Mouse (Mus musculus): ENCODE results near the gene Gpr1. TPM values are rescaled to one million over a fixed set of nuclear protein-coding genes. Genes with fewer than 3 reads are reported as not detected.
A peak's percentile ranks its signal among the peaks of the same experiment; 100 is the strongest.
"Not testable (repeated sequence)": the region's sequence is repeated elsewhere in the genome, so short reads cannot be mapped to it uniquely, and the experiment has no call there.

Gpr1 gene
- total and polyA plus RNA-seq, 3 experiments: not detected

DNA sequence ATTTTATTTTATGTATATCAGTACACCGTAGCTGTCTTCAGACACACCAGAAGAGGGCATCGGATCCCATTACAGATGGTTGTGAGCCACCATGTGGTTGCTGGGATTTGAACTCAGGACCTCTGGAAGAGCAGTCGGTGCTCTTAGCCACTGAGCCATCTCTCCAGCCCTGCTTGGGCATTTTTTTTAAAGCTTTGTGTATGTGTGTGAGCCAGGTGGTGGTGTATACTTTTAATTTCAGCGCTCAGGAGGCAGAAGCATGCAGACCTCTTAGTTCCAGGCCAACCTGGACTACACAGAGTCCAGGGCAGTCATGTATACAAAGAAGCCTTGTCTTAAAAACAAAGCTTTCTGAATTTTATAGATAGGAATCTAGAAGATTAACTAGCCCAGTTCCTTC lies 33.8 kb downstream of the Gpr1 start:
- peaks cover 29 to 50% of the 10 kb centered on the region in 2 experiments for H3K36me3 ChIP-seq (replicated peaks in 1 of 2; ENCODE audit: control insufficient read depth in 1 of 2, insufficient read depth in 1 of 2, low read length in 1 of 2)

DNA sequence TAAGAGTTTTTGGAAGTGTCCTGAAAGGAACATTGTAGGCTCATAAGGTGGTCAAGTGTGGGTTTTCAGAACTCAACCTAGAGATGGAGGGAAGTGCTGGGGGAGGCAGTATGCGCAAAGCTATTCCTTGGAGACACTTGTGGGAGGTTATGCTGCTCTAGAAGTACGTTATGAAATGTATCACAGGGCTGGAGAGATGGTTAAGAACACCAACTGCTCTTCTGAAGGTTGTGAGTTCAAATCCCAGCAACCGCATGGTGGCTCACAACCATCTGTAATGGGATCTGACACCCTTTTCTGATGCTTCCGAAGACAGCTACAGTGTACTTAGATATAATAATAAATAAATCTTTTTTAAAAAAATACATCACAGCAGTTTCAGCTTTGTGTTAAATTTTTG lies 34.2 kb downstream of the Gpr1 start:
- Histone ChIP-seq H3K9me3 (replicated peaks; ENCODE audit: low read length) (no peaks in the 10 kb centered on the region), H3K9ac (ENCODE audit: insufficient read depth, low read depth) (no peak overlapping the region), H3K79me2 (replicated peaks; ENCODE audit: control insufficient read depth, extremely low read depth, insufficient read depth, poor library complexity, severe bottlenecking) (peaks cover 31% of the 10 kb centered on the region), H3K4me1 (ENCODE audit: control insufficient read depth in 1 of 2, insufficient read depth in 2 of 2) (peaks cover 0 to 31% of the 10 kb centered on the region in 2 experiments; a peak in 2 of 4 replicates), H3K27ac (ENCODE audit: insufficient read depth, low read depth) (no peak overlapping the region), H3K27me3 (replicated peaks) (no peaks in the 10 kb centered on the region), H3K4me3 (replicated peaks in 1 of 3; ENCODE audit: low read depth in 2 of 3, low read length in 2 of 3, poor library complexity in 1 of 3) (no peak overlapping the region), H3K36me3 (replicated peaks in 1 of 2; ENCODE audit: control insufficient read depth in 1 of 2, insufficient read depth in 1 of 2, low read length in 1 of 2) (peaks cover 29 to 50% of the 10 kb centered on the region in 2 experiments), H3K4me2 (ENCODE audit: insufficient read depth, low read depth, poor library complexity, severe bottlenecking) (no peak overlapping the region)
- in situ Hi-C loops (cut with MboI; ENCODE audit: low pct_ligation_motif_present, low pct_unique_long_range_greater_than_20kb, low sequenced_read_pairs): no loop called here
- dilution Hi-C loops (cut with MboI; ENCODE audit: extremely low pct_ligation_motif_present, extremely low pct_unique_long_range_greater_than_20kb, low sequenced_read_pairs): no loop called here
- no peak for TF ChIP-seq ZC3H11A (IDR thresholded peaks at IDR 0.05; ENCODE audit: low read depth, low read length)
- TF ChIP-seq POLR2A (IDR thresholded peaks at IDR 0.05; ENCODE audit: low read depth, low read length): peak; percentile 38; the same call in 1 of the 2 replicates
- TF ChIP-seq POLR2AphosphoS2 (IDR thresholded peaks at IDR 0.05; ENCODE audit: low read depth, low read length): no peak; the same call in 1 of the 2 replicates
- DNase-seq (ENCODE audit: extremely low read depth): no peak

More for the DNA sequence above, 33.8 kb downstream of the Gpr1 start:
- H3K27me3 ChIP-seq (replicated peaks); H3K9me3 ChIP-seq (replicated peaks; ENCODE audit: low read length); in situ Hi-C loops (cut with MboI; ENCODE audit: low pct_ligation_motif_present, low pct_unique_long_range_greater_than_20kb, low sequenced_read_pairs); DNase-seq (ENCODE audit: extremely low read depth); H3K9ac ChIP-seq (ENCODE audit: insufficient read depth, low read depth); H3K4me3 ChIP-seq (replicated peaks in 1 of 3; ENCODE audit: low read depth in 2 of 3, low read length in 2 of 3, poor library complexity in 1 of 3); dilution Hi-C loops (cut with MboI; ENCODE audit: extremely low pct_ligation_motif_present, extremely low pct_unique_long_range_greater_than_20kb, low sequenced_read_pairs); H3K27ac ChIP-seq (ENCODE audit: insufficient read depth, low read depth); H3K4me2 ChIP-seq (ENCODE audit: insufficient read depth, low read depth, poor library complexity, severe bottlenecking): not testable (repeated sequence)
- peak; percentile 76 for TF ChIP-seq TBP (conservative IDR thresholded peaks at IDR 0.05; ENCODE audit: low read depth, low read length)
- Histone ChIP-seq H3K79me2 (replicated peaks; ENCODE audit: control insufficient read depth, extremely low read depth, insufficient read depth, poor library complexity, severe bottlenecking) (peaks cover 27% of the 10 kb centered on the region), H3K4me1 (ENCODE audit: control insufficient read depth in 1 of 2, insufficient read depth in 2 of 2) (peaks cover 0 to 27% of the 10 kb centered on the region in 2 experiments; a peak in 2 of 4 replicates)

DNA sequence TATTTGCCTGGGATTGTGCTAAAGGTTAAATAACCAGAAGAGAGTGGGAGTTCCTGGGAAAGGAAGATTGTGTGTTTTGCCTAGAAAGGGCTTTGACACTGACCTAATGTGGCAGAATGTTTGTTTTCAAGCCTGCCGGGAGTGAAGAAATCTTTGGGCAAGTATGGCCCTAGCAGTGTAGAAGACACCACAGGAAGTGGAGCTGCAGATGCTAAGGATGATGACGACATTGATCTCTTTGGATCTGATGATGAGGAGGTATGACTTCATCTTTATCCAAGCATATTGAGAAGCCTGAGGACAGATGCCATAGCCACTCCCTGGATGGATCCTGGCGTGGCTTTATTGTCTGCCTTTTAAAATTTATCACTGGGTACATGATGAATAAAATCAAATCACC lies 36.0 kb downstream of the Gpr1 start:
- no peak overlapping the region for H3K27ac ChIP-seq (ENCODE audit: insufficient read depth, low read depth)
- H3K4me2 ChIP-seq (ENCODE audit: insufficient read depth, low read depth, poor library complexity, severe bottlenecking): peak overlapping the region; percentile 96
- peaks cover 47% of the 10 kb centered on the region for H3K79me2 ChIP-seq (replicated peaks; ENCODE audit: control insufficient read depth, extremely low read depth, insufficient read depth, poor library complexity, severe bottlenecking)
- dilution Hi-C loops (cut with MboI; ENCODE audit: extremely low pct_ligation_motif_present, extremely low pct_unique_long_range_greater_than_20kb, low sequenced_read_pairs) (no loop called here), in situ Hi-C loops (cut with MboI; ENCODE audit: low pct_ligation_motif_present, low pct_unique_long_range_greater_than_20kb, low sequenced_read_pairs) (no loop called here)
- H3K36me3 ChIP-seq (replicated peaks in 1 of 2; ENCODE audit: control insufficient read depth in 1 of 2, insufficient read depth in 1 of 2, low read length in 1 of 2): peaks cover 29 to 51% of the 10 kb centered on the region in 2 experiments
- TF ChIP-seq POLR2AphosphoS2 (IDR thresholded peaks at IDR 0.05; ENCODE audit: low read depth, low read length) (no peak), MAX (IDR thresholded peaks at IDR 0.05; ENCODE audit: low read length) (no peak), ZC3H11A (IDR thresholded peaks at IDR 0.05; ENCODE audit: low read depth, low read length) (no peak), TCF12 (IDR thresholded peaks at IDR 0.05; ENCODE audit: low read depth, low read length) (no peak), JUN (IDR thresholded peaks at IDR 0.05; ENCODE audit: insufficient read depth, low read depth, low read length) (no peak), ZNF384 (IDR thresholded peaks at IDR 0.05; ENCODE audit: low read depth, low read length) (no peak), MAZ (IDR thresholded peaks at IDR 0.05; ENCODE audit: low read depth, low read length) (no peak), EP300 (IDR thresholded peaks at IDR 0.05; ENCODE audit: low read length) (no peak), TBP (conservative IDR thresholded peaks at IDR 0.05; ENCODE audit: low read depth, low read length) (no peak), CHD1 (IDR thresholded peaks at IDR 0.05; ENCODE audit: low read depth, low read length) (no peak), GABPA (IDR thresholded peaks at IDR 0.05; ENCODE audit: insufficient replicate concordance, low read depth, low read length) (no peak), NRF1 (IDR thresholded peaks at IDR 0.05; ENCODE audit: low read depth, low read length) (no peak)
- H3K4me3 ChIP-seq (replicated peaks in 1 of 3; ENCODE audit: low read depth in 2 of 3, low read length in 2 of 3, poor library complexity in 1 of 3): peak overlapping the region; percentile 87 to 91 (median 89)
- peak; percentile 48 for DNase-seq (ENCODE audit: extremely low read depth)
- H3K27me3 ChIP-seq (replicated peaks): no peaks in the 10 kb centered on the region
- peaks cover 0 to 38% of the 10 kb centered on the region in 2 experiments; a peak in 2 of 4 replicates for H3K4me1 ChIP-seq (ENCODE audit: control insufficient read depth in 1 of 2, insufficient read depth in 2 of 2)
- peak overlapping the region; percentile 97 for H3K9ac ChIP-seq (ENCODE audit: insufficient read depth, low read depth)
- no peaks in the 10 kb centered on the region for H3K9me3 ChIP-seq (replicated peaks; ENCODE audit: low read length)

All from CH12.LX (cell line).